Mouse (Mus musculus) retina, embryonic 14.5 days (tissue): ENCODE results near the gene Tpt1.
"Not testable (repeated sequence)": the region's sequence is repeated elsewhere in the genome, so short reads cannot be mapped to it uniquely, and the experiment has no call there.

Experiments used
- DNase-seq: peaks from one replicate; pipeline ENCODE4 v3.0.0-alpha.2; 2015; ENCODE audit warnings: low spot score

Gene Tpt1

GRCm38 (mm10) chr14:75844867-75845697, at the start of gene Tpt1:
Gene Tpt1 (plus strand): TSS chr14:75845093.
- DNase-seq, result peak; percentile 98

GRCm38 (mm10) chr14:75795918-75796317, 49.0 kb upstream of the Tpt1 start:
- no peak for DNase-seq

GRCm38 (mm10) chr14:75797769-75798386, 47.0 kb upstream of the Tpt1 start:
- DNase-seq, result peak; percentile 56

- DNase-seq, result no peak
These were observed 37.1 kb upstream of the Tpt1 start for GRCm38 (mm10) chr14:75807800-75808199.

GRCm38 (mm10) chr14:75809931-75810330, 35.0 kb upstream of the Tpt1 start:
- no peak for DNase-seq

GRCm38 (mm10) chr14:75818528-75818927, 26.4 kb upstream of the Tpt1 start:
- no peak for DNase-seq

- no peak for DNase-seq
These were observed 25.6 kb upstream of the Tpt1 start for GRCm38 (mm10) chr14:75819341-75819740.

GRCm38 (mm10) chr14:75820007-75820406, 24.9 kb upstream of the Tpt1 start:
- no peak for DNase-seq

GRCm38 (mm10) chr14:75826851-75827410, 18.0 kb upstream of the Tpt1 start:
- no peak for DNase-seq

GRCm38 (mm10) chr14:75828221-75828620, 16.7 kb upstream of the Tpt1 start:
- DNase-seq, result no peak

GRCm38 (mm10) chr14:75828866-75829806, 15.8 kb upstream of the Tpt1 start:
- DNase-seq, result peak; percentile 91

GRCm38 (mm10) chr14:75829817-75830216, 15.1 kb upstream of the Tpt1 start:
- DNase-seq, result not testable (repeated sequence)

- no peak for DNase-seq
These were observed 12.9 kb upstream of the Tpt1 start for GRCm38 (mm10) chr14:75832031-75832430.

GRCm38 (mm10) chr14:75832982-75833381, 11.9 kb upstream of the Tpt1 start:
- no peak for DNase-seq

- DNase-seq, result no peak
These were observed 11.2 kb upstream of the Tpt1 start for GRCm38 (mm10) chr14:75833546-75834250.

GRCm38 (mm10) chr14:75834251-75834738, 10.6 kb upstream of the Tpt1 start:
- peak; percentile 90 for DNase-seq

GRCm38 (mm10) chr14:75834739-75835381, 10.0 kb upstream of the Tpt1 start:
- DNase-seq, result peak; percentile 68

GRCm38 (mm10) chr14:75836579-75836978, 8.3 kb upstream of the Tpt1 start:
- DNase-seq, result no peak

GRCm38 (mm10) chr14:75837048-75837916, 7.6 kb upstream of the Tpt1 start:
- no peak for DNase-seq

GRCm38 (mm10) chr14:75841758-75842157, 3.1 kb upstream of the Tpt1 start:
- DNase-seq, result not testable (repeated sequence)
